Mouse (Mus musculus) forebrain, postnatal 0 days (tissue): Measurements from ENCODE around the gene Adap2. TPM values are rescaled to one million over a fixed set of nuclear protein-coding genes. Genes with fewer than 3 reads are reported as not detected.

Source experiments
- ATAC-seq: fragments of 200-750 bp; cut with Nextera tagmentation; 2 replicates; pipeline ENCODE4 v1.8.0; 2017; ENCODE audit warnings: mild to moderate bottlenecking, moderate library complexity
- DNase-seq: peaks from one replicate; pipeline ENCODE4 v3.0.0-alpha.2; 2015
- H3K27ac ChIP-seq: fragments of 300-500 bp; sonication (generic); 2 replicates; pipeline ENCODE4 v1.5.1; 2014; ENCODE audit warnings: low read depth, mild to moderate bottlenecking, antibody characterized with exemption, low read length, moderate library complexity, mixed read lengths
- H3K27me3 ChIP-seq: fragments of 300-500 bp; sonication (generic); 2 replicates; pipeline ENCODE4 v1.6.1; 2014; ENCODE audit warnings: mild to moderate bottlenecking, low read length, mixed read lengths; ENCODE audit not compliant: insufficient read depth
- H3K36me3 ChIP-seq: fragments of 300-500 bp; sonication (generic); 2 replicates; pipeline ENCODE4 v1.6.1; 2014; ENCODE audit warnings: mild to moderate bottlenecking, moderate library complexity; ENCODE audit not compliant: insufficient read depth
- H3K4me1 ChIP-seq: fragments of 300-500 bp; sonication (generic); 2 replicates; pipeline ENCODE4 v1.6.1; 2014; ENCODE audit warnings: antibody characterized with exemption; ENCODE audit not compliant: insufficient read depth
- H3K4me2 ChIP-seq: fragments of 300-500 bp; sonication (generic); 2 replicates; pipeline ENCODE4 v1.6.1; 2014; ENCODE audit warnings: low read depth, mild to moderate bottlenecking, moderate library complexity
- H3K4me3 ChIP-seq: fragments of 300-500 bp; sonication (generic); 2 replicates; pipeline ENCODE4 v1.5.1; 2014; ENCODE audit warnings: low read depth, low read length, mixed read lengths
- H3K9ac ChIP-seq: fragments of 300-500 bp; sonication (generic); 2 replicates; pipeline ENCODE4 v1.6.1; 2014; ENCODE audit warnings: mild to moderate bottlenecking
- H3K9me3 ChIP-seq: fragments of 300-500 bp; sonication (generic); 2 replicates; pipeline ENCODE4 v1.6.1; 2016; ENCODE audit warnings: low read length
- CTCF ChIP-seq: sonication (generic); IDR thresholded peaks from 2 replicates; pipeline ENCODE4 v1.5.1; 2016; ENCODE audit warnings: antibody characterized with exemption, control low read depth, low read depth
- WGBS: fragments of 180-500 bp; shearing (Covaris S2); extraction: QIAGEN DNeasy Blood & Tissue Kit; methylation state at CpG from one replicate; pipeline ENCODE4 v1.1.7; 2014; 5-methylcytosine and 5-hydroxymethylcytosine counted together
- polyA plus RNA-seq: library from polyadenylated mRNA; unstranded; fragments of >200 nt; fragmentation: Nextera tagmentation; extraction: Ambion mirVana; gene quantifications from 2 replicates; pipeline ENCODE4 v1.2.1, GENCODE M21; 2015
- total RNA-seq: library from RNA; depleted of rRNA; stranded (reverse); fragments of >200 nt; gene quantifications from 2 replicates; pipeline ENCODE4 v1.2.3, GENCODE M21; 2014; rRNA removed

The Adap2 gene
- total and polyA plus RNA-seq, 2 experiments from 2014 or later = 3.2 to 4.4 TPM

- Histone ChIP-seq H3K4me1 (peaks cover 10% of the 10 kb centered on the region; the same call in 1 of the 2 replicates), H3K4me2 (peak within 1 kb of the TSS; percentile 63), H3K27me3 (no peaks in the 10 kb centered on the region), H3K9me3 (no peaks in the 10 kb centered on the region), H3K9ac (peak within 1 kb of the TSS; percentile 92), H3K36me3 (0 out of 2 replicates have a peak, but pooled peaks cover under 1% of the 10 kb centered on the region), H3K4me3 (peak within 1 kb of the TSS; percentile 89), H3K27ac (peak within 1 kb of the TSS; percentile 91)
- ATAC-seq = peak; percentile 98
- DNase-seq = peak; percentile 97
- TF ChIP-seq CTCF = peak; percentile 98
- WGBS = 2% methylated on average over 78 of the region's 78 CpGs
Observed at GRCm38 (mm10) chr11:80208860-80209800, 55.2 kb downstream of the Adap2 start, which contains the start of gene Rhot1. Gene Rhot1, plus strand, starts transcription at chr11:80209019.

- no peak overlapping the region for H3K9ac ChIP-seq
- peaks cover 10% of the 10 kb centered on the region; the same call in 1 of the 2 replicates for H3K4me1 ChIP-seq
- DNase-seq (no peak), ATAC-seq (no peak)
- H3K27ac ChIP-seq = no peak overlapping the region
- H3K36me3 ChIP-seq = peaks cover 10% of the 10 kb centered on the region
- H3K27me3 ChIP-seq = no peaks in the 10 kb centered on the region
- TF ChIP-seq CTCF = no peak
- peak overlapping the region; percentile 63 for H3K4me2 ChIP-seq
- 49% methylated on average over 6 of the region's 6 CpGs for WGBS
- no peaks in the 10 kb centered on the region for H3K9me3 ChIP-seq
- 0 out of 2 replicates have a peak overlapping the region, but pooled peaks have one; percentile 89 for H3K4me3 ChIP-seq
Observed at GRCm38 (mm10) chr11:80210321-80210720, 56.4 kb downstream of the Adap2 start.

- no peak overlapping the region for H3K27ac ChIP-seq
- DNase-seq = no peak
Observed at GRCm38 (mm10) chr11:80212282-80212681, 58.4 kb downstream of the Adap2 start.

GRCm38 (mm10) chr11:80215291-80215690 is 61.4 kb downstream of the Adap2 start:
- ATAC-seq = no peak
- Histone ChIP-seq H3K27ac (no peak overlapping the region), H3K27me3 (no peaks in the 10 kb centered on the region), H3K9ac (no peak overlapping the region), H3K9me3 (no peaks in the 10 kb centered on the region), H3K4me2 (no peak overlapping the region), H3K4me1 (peaks cover 5% of the 10 kb centered on the region; the same call in 1 of the 2 replicates), H3K36me3 (peaks cover 10% of the 10 kb centered on the region), H3K4me3 (no peak overlapping the region)
- whole genome bisulfite sequencing = 90% methylated on average over 3 of the region's 3 CpGs
- no peak for TF ChIP-seq CTCF
- no peak for DNase-seq

More at GRCm38 (mm10) chr11:80212282-80212681, 58.4 kb downstream of the Adap2 start:
- H3K9ac ChIP-seq = no peak overlapping the region
- 94% methylated on average over 2 of the region's 2 CpGs for WGBS
- no peak overlapping the region for H3K4me3 ChIP-seq
- no peaks in the 10 kb centered on the region for H3K27me3 ChIP-seq
- no peaks in the 10 kb centered on the region for H3K9me3 ChIP-seq
- no peak for TF ChIP-seq CTCF
- peaks cover 10% of the 10 kb centered on the region; the same call in 1 of the 2 replicates for H3K4me1 ChIP-seq
- peaks cover 10% of the 10 kb centered on the region for H3K36me3 ChIP-seq
- ATAC-seq = no peak
- H3K4me2 ChIP-seq = no peak overlapping the region

- no peak overlapping the region for H3K4me2 ChIP-seq
- WGBS = 88% methylated on average over 11 of the region's 11 CpGs
- no peak overlapping the region for H3K27ac ChIP-seq
- no peaks in the 10 kb centered on the region for H3K4me1 ChIP-seq
- peaks cover 25% of the 10 kb centered on the region for H3K36me3 ChIP-seq
- no peaks in the 10 kb centered on the region for H3K9me3 ChIP-seq
- DNase-seq (no peak), ATAC-seq (no peak)
- H3K4me3 ChIP-seq = no peak overlapping the region
- TF ChIP-seq CTCF = no peak
- H3K9ac ChIP-seq = no peak overlapping the region
- no peaks in the 10 kb centered on the region for H3K27me3 ChIP-seq
Observed at GRCm38 (mm10) chr11:80218657-80219293, 64.9 kb downstream of the Adap2 start.

Other genes starting within 250 kb of the Adap2 start
- gene Utp6, start 191.7 kb upstream of the Adap2 start, total RNA-seq = 30.7 and 37.5 TPM in 2 replicates
- 18.5 and 29.4 TPM in 2 replicates for gene Utp6, start 191.7 kb upstream of the Adap2 start, polyA plus RNA-seq
- gene Suz12, start 161.0 kb upstream of the Adap2 start, total RNA-seq = 25.8 and 34.8 TPM in 2 replicates
- 7.3 and 8.1 TPM in 2 replicates for gene Suz12, start 161.0 kb upstream of the Adap2 start, polyA plus RNA-seq
- 11.2 and 12.0 TPM in 2 replicates for gene Crlf3, start 73.1 kb upstream of the Adap2 start, total RNA-seq
- 9.6 TPM in 2 replicates for gene Crlf3, start 73.1 kb upstream of the Adap2 start, polyA plus RNA-seq
- gene Atad5, start 64.7 kb upstream of the Adap2 start, total RNA-seq = 8.9 and 10.6 TPM in 2 replicates
- 1.9 and 3.2 TPM in 2 replicates for gene Atad5, start 64.7 kb upstream of the Adap2 start, polyA plus RNA-seq
- 18.9 and 19.9 TPM in 2 replicates for gene Tefm, start 11.9 kb upstream of the Adap2 start, total RNA-seq
- 23.7 and 25.6 TPM in 2 replicates for gene Tefm, start 11.9 kb upstream of the Adap2 start, polyA plus RNA-seq
- gene Rnf135, start 29.7 kb downstream of the Adap2 start, total RNA-seq = 1.3 and 2.0 TPM in 2 replicates
- gene Rnf135, start 29.7 kb downstream of the Adap2 start, polyA plus RNA-seq = 2.2 and 3.1 TPM in 2 replicates
- gene Rhot1, start 54.9 kb downstream of the Adap2 start, total RNA-seq = 69.5 and 79.1 TPM in 2 replicates
- 56.0 and 61.0 TPM in 2 replicates for gene Rhot1, start 54.9 kb downstream of the Adap2 start, polyA plus RNA-seq
- gene Rhbdl3, start 146.8 kb downstream of the Adap2 start, total RNA-seq = 3.8 and 6.7 TPM in 2 replicates
- gene Rhbdl3, start 146.8 kb downstream of the Adap2 start, polyA plus RNA-seq = 2.5 and 2.8 TPM in 2 replicates
- 41.8 and 43.2 TPM in 2 replicates for gene 5730455P16Rik, start 223.9 kb downstream of the Adap2 start, total RNA-seq
- 30.8 and 47.6 TPM in 2 replicates for gene 5730455P16Rik, start 223.9 kb downstream of the Adap2 start, polyA plus RNA-seq
- 250 and 264 TPM in 2 replicates for gene Zfp207, start 229.2 kb downstream of the Adap2 start, total RNA-seq
- gene Zfp207, start 229.2 kb downstream of the Adap2 start, polyA plus RNA-seq = 163 and 171 TPM in 2 replicates